Mouse (Mus musculus): ENCODE data around the gene Lhx4. TPM values are rescaled to one million over a fixed set of nuclear protein-coding genes. Genes with fewer than 3 reads are reported as not detected.

Gene Lhx4
- total RNA-seq (2017): not detected in 2 replicates

DNA sequence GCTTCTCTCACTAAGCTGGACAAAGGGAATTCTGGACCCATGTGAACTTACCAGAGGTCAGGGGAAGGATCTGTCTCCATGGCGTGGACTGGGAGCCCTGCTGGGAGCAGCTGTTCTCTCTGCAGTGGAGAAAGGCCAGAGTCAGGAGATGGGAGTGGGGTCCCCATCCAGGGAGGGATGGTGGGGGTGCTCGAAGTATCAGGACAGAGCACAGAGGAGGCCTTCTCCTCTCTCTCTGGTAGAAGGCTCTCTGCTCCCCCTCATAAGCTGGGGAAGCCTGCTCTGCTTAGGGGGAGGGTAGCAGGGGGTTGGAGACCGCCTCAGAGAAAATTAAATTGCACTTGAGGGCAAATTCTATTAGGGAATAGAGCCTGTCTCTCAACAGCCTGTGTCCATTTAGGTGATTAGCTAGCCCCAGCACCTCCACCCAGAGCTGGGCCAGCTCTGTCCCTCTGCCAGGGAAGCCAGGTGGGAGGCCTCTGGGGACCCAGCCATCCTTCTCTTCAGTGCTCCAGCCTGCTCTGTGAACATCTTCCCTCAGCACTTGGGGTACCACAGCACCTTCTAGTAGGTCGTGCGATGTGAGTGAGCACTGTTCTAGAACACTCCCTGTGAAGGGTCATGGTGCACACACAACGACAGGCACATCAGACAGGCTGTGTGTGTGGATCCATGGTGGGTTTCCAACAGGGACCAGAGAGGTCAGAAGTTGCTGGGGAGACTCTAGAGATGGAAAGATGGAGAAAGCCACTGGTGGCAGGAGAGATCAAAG lies at the start of gene Lhx4:
Lhx4 (minus strand) TSS at position 201 of the 772 bp plus-strand sequence.
- no peak for ATAC-seq (ENCODE audit: extremely low read depth, insufficient number of reproducible peaks, low FRiP score, poor library complexity, severe bottlenecking)

- ATAC-seq (ENCODE audit: extremely low read depth, insufficient number of reproducible peaks, low FRiP score, poor library complexity, severe bottlenecking): no peak
Observed at GRCm38 (mm10) chr1:155798000-155798399, 46.5 kb upstream of the Lhx4 start.

DNA sequence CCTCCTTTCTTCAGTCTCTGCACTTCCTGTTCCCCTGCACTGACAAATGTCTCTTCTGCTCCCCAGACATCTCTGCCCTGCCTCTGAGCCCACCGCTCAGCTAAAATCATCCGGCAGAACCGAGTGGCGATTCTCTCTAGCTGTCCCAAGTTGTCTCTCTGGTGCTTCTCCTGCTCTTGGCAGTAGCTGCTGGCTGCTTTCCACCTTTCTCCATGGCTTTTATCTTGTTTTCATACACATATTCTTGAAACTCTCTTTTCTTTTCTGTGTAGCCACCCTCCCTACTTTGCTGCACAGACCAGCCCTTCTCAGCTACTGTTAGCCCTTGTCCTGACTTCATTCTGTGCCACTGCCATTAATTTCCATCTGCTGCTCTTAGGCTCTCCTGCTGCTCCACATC lies 45.9 kb upstream of the Lhx4 start:
- ATAC-seq (ENCODE audit: extremely low read depth, insufficient number of reproducible peaks, low FRiP score, poor library complexity, severe bottlenecking): no peak

- ATAC-seq (ENCODE audit: extremely low read depth, insufficient number of reproducible peaks, low FRiP score, poor library complexity, severe bottlenecking): no peak
Observed at GRCm38 (mm10) chr1:155796757-155797405, 45.4 kb upstream of the Lhx4 start.

DNA sequence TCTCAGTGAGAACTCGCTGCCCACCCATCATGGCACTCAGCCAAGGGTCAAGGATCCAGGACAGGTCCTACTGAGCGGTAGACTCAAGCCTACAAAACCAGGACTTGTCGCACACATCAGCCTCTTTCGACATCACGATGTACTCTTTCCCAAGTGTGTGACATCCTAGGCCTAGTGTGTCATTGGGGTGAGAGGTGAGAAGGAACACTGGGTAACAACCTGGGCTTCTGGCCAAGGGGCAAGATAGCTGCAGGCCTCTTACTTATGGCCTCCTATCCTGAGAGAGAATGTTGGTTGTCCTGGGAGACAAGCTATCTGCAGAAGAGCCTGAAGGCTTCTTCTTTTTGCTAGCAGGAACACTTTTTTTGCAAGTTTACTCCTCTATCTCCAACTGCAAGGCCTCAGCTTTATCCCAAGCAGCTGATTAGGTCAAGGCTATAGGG lies 44.3 kb upstream of the Lhx4 start:
- no peak for ATAC-seq (ENCODE audit: extremely low read depth, insufficient number of reproducible peaks, low FRiP score, poor library complexity, severe bottlenecking)

DNA sequence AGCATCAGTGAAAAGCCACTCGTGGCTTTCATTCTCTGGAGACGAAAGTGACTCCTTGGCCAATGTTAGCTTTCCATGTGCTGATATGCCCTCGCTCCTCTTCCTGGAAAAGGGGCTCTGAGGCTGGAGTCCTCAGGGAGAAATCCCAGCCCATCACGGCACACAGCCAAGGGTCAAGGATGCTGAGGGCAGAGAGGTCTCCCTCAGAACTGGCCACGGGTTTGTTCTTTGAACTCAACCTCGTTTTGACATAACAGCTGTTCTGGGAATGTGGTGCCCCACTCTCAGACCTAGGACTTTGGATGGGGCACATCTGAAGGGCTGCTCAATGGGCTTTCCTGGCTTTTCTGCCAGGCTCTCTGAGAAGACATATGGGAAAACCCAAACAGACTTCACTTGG lies 43.4 kb upstream of the Lhx4 start:
- no peak for ATAC-seq (ENCODE audit: extremely low read depth, insufficient number of reproducible peaks, low FRiP score, poor library complexity, severe bottlenecking)

GRCm38 (mm10) chr1:155791919-155792318 lies 40.4 kb upstream of the Lhx4 start:
- ATAC-seq (ENCODE audit: extremely low read depth, insufficient number of reproducible peaks, low FRiP score, poor library complexity, severe bottlenecking): no peak

- no peak for ATAC-seq (ENCODE audit: extremely low read depth, insufficient number of reproducible peaks, low FRiP score, poor library complexity, severe bottlenecking)
Observed at GRCm38 (mm10) chr1:155790111-155790974, 38.9 kb upstream of the Lhx4 start.

DNA sequence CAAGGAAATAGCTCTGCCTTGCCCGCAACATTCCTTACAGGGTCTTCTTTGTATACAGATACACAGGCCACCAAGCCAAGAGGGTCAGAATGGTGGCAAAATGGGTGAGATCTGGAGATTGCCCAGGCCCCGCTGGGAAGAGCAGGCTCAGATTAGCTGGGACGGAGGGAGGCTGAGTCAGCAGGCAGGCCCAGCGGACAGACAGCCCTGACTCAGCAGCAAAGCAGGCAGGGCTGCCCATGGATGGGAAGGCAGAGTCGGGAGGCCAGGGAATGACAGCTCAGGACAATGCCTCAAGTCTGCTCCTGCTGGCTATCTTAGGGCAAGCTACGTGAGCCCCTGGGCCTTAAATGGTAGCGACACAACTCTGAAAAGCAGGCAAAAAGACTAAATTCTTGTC lies 34.4 kb upstream of the Lhx4 start:
- ATAC-seq (ENCODE audit: extremely low read depth, insufficient number of reproducible peaks, low FRiP score, poor library complexity, severe bottlenecking): no peak

- ATAC-seq (ENCODE audit: extremely low read depth, insufficient number of reproducible peaks, low FRiP score, poor library complexity, severe bottlenecking): peak; percentile 37; the same call in 1 of the 2 replicates
Observed at GRCm38 (mm10) chr1:155784343-155785205, 33.1 kb upstream of the Lhx4 start.

- peak; percentile 45 for ATAC-seq (ENCODE audit: extremely low read depth, insufficient number of reproducible peaks, low FRiP score, poor library complexity, severe bottlenecking)
Observed at GRCm38 (mm10) chr1:155782382-155782781, 30.9 kb upstream of the Lhx4 start.

DNA sequence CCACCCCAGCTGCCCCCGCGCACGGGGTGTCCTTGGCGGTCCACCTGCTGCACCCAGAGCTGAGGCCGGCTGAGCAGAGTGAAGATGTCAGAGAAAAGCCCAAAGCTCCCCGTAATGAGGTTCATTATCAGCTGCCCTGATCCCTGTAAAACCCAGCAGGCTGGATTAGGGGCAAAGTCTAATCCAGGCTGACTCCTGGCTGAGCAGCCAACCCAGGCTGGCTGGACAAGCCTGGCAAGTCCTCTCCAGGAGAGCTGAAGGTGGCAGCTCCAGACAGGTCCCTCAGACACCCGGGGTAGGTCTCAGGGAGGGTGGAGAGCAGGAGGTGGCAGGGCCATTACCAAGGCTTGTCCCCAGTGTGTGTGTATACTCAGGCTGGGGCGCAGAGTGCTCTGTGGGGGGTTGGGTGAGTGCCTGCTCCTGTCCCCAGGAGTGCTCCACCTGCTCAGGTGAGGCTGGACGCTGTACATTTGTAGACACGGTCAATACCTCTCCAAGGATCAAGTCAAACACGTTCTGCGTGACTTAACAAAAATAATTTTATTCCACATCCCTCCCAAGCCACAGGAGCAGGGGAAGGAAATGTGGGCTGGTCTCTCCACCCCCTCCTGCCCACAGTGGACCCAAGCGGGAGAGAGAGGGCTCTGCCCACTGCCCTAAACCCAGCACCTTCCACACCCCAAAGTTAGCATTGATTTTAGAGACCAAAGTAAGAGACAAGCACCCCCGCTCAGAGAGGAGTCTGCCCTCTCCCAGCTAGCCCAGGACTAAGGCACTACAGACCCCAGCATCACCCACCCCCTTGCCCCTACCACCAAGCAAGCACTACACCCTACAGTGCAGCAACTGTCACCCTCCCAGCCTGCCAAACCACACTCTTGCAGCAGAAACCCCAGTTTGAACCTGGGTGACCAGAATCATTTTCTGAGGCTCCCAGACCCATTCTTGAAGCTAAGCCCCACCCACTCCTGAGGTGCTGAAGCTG lies 26.4 kb upstream of the Lhx4 start:
- no peak for ATAC-seq (ENCODE audit: extremely low read depth, insufficient number of reproducible peaks, low FRiP score, poor library complexity, severe bottlenecking)

GRCm38 (mm10) chr1:155759167-155759566 lies 7.7 kb upstream of the Lhx4 start:
- ATAC-seq (ENCODE audit: extremely low read depth, insufficient number of reproducible peaks, low FRiP score, poor library complexity, severe bottlenecking): no peak

DNA sequence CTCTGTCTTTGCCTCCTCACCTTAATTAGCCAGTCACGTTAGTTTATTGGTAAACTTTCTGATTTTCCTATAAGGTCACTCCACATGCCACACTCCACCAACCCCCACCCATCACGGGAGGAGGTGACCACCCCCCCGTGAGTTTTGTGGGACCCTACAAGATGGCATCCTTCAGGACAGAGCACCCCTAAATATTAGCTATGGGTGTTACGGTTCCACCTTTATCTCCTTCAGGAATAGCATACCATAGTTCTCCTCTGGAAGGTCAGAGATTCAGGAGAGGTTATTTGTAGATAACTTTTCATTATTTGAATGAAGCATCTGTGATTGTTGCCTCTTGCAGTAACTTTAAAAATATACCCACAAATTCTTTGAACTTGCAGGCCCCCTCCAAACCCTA lies 7.2 kb upstream of the Lhx4 start:
- ATAC-seq (ENCODE audit: extremely low read depth, insufficient number of reproducible peaks, low FRiP score, poor library complexity, severe bottlenecking): no peak

DNA sequence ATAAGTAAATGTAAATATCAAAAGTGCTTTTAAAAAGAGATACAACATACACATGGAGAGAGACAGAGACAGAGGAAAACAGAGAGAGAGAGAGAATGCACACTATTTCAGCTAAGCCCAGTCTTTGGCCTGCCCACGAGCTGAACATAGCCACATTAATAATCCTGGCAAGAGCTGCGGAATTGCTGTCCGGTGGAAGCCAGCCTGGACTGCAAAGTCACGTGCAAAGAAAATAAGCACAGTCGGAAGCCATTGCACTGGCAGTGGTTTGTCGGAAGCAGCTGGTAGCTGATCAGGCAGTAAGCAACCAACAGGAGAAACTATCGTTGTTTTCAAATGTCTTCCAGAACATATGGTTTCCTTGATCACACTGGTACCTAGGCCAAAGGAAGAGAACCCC lies 6.1 kb upstream of the Lhx4 start:
- ATAC-seq (ENCODE audit: extremely low read depth, insufficient number of reproducible peaks, low FRiP score, poor library complexity, severe bottlenecking): no peak

- ATAC-seq (ENCODE audit: extremely low read depth, insufficient number of reproducible peaks, low FRiP score, poor library complexity, severe bottlenecking): no peak
Observed at GRCm38 (mm10) chr1:155753411-155753810, 1.9 kb upstream of the Lhx4 start.

GRCm38 (mm10) chr1:155750517-155751178 lies 836 bp downstream of the Lhx4 start:
- ATAC-seq (ENCODE audit: extremely low read depth, insufficient number of reproducible peaks, low FRiP score, poor library complexity, severe bottlenecking): no peak
